Mouse (Mus musculus) CD8-positive naive resting alpha-beta T cell, adult 2 months (primary cell): ENCODE data around the gene Ano6.

Experiments
- DNase-seq, 2 experiments: peaks; one replicate each; pipeline ENCODE4 v3.0.0; 2022; ENCODE audit warnings: low read depth in 2 of 2, low spot score in 2 of 2

Gene Ano6

GRCm38 (mm10) chr15:95884658-95885620, 94.3 kb downstream of the Ano6 start:
- DNase-seq: no peak

- DNase-seq: no peak
Observed at GRCm38 (mm10) chr15:95885953-95886820, 95.5 kb downstream of the Ano6 start.

- DNase-seq: no peak
Observed at GRCm38 (mm10) chr15:95887365-95887764, 96.7 kb downstream of the Ano6 start.

GRCm38 (mm10) chr15:95888556-95888955, 97.9 kb downstream of the Ano6 start:
- no peak for DNase-seq

GRCm38 (mm10) chr15:95890368-95890767, 99.7 kb downstream of the Ano6 start:
- no peak for DNase-seq

GRCm38 (mm10) chr15:95892171-95892570, 101.5 kb downstream of the Ano6 start:
- no peak for DNase-seq

GRCm38 (mm10) chr15:95892929-95893328, 102.3 kb downstream of the Ano6 start:
- DNase-seq: no peak

- no peak for DNase-seq
Observed at GRCm38 (mm10) chr15:95895699-95896098, 105.1 kb downstream of the Ano6 start.

- no peak for DNase-seq
Observed at GRCm38 (mm10) chr15:95897653-95898052, 107.0 kb downstream of the Ano6 start.

GRCm38 (mm10) chr15:95898438-95898837, 107.8 kb downstream of the Ano6 start:
- DNase-seq: no peak

GRCm38 (mm10) chr15:95902396-95902795, 111.8 kb downstream of the Ano6 start:
- DNase-seq: no peak

GRCm38 (mm10) chr15:95904247-95904646, 113.6 kb downstream of the Ano6 start:
- no peak for DNase-seq

- no peak for DNase-seq
Observed at GRCm38 (mm10) chr15:95906017-95906749, 115.5 kb downstream of the Ano6 start.

- no peak for DNase-seq
Observed at GRCm38 (mm10) chr15:95906891-95907290, 116.2 kb downstream of the Ano6 start.

- no peak for DNase-seq
Observed at GRCm38 (mm10) chr15:95907337-95907736, 116.7 kb downstream of the Ano6 start.

- no peak for DNase-seq
Observed at GRCm38 (mm10) chr15:95907909-95908308, 117.3 kb downstream of the Ano6 start.

GRCm38 (mm10) chr15:95910099-95910780, 119.6 kb downstream of the Ano6 start:
- no peak for DNase-seq

- no peak for DNase-seq
Observed at GRCm38 (mm10) chr15:95914963-95915362, 124.3 kb downstream of the Ano6 start.

GRCm38 (mm10) chr15:95915477-95915876, 124.8 kb downstream of the Ano6 start:
- no peak for DNase-seq

GRCm38 (mm10) chr15:95917330-95917729, 126.7 kb downstream of the Ano6 start:
- DNase-seq: no peak

- no peak for DNase-seq
Observed at GRCm38 (mm10) chr15:95920047-95920446, 129.4 kb downstream of the Ano6 start.
